Mouse (Mus musculus): ENCODE data around the gene Olfr1373. TPM values are rescaled to one million over a fixed set of nuclear protein-coding genes. Genes with fewer than 3 reads are reported as not detected.

Olfr1373 gene
- polyA plus RNA-seq (2012; rRNA removed; ENCODE audit: low replicate concordance) = not detected in 2 replicates

GRCm38 (mm10) chr11:52145428-52145827 is at the start of gene Olfr1373:
Olfr1373 (minus strand) TSS chr11:52145528.

GRCm38 (mm10) chr11:52098398-52098946 is 46.9 kb downstream of the Olfr1373 start, which contains the start of gene Ppp2ca:
Ppp2ca (plus strand) TSS chr11:52098681.

Other genes with a start within 250 kb of the Olfr1373 start
- 21.1 and 27.1 TPM in 2 replicates for gene Cdkn2aipnl, start 177.9 kb downstream of the Olfr1373 start, polyA plus RNA-seq (2012; rRNA removed; ENCODE audit: low replicate concordance)
- 27.9 and 119 TPM in 2 replicates for gene Ube2b, start 144.8 kb downstream of the Olfr1373 start, polyA plus RNA-seq (2012; rRNA removed; ENCODE audit: low replicate concordance)
- 1.6 and 1.9 TPM in 2 replicates for gene Cdkl3, start 141.3 kb downstream of the Olfr1373 start, polyA plus RNA-seq (2012; rRNA removed; ENCODE audit: low replicate concordance)
- gene Ppp2ca, start 46.8 kb downstream of the Olfr1373 start, polyA plus RNA-seq (2012; rRNA removed; ENCODE audit: low replicate concordance) = 20.0 and 44.8 TPM in 2 replicates
- gene Olfr1371, start 68.5 kb upstream of the Olfr1373 start, polyA plus RNA-seq (2012; rRNA removed; ENCODE audit: low replicate concordance) = not detected in 2 replicates
- 9.7 and 44.8 TPM in 2 replicates for gene Skp1a, start 86.5 kb upstream of the Olfr1373 start, polyA plus RNA-seq (2012; rRNA removed; ENCODE audit: low replicate concordance)
- gene Tcf7, start 137.5 kb upstream of the Olfr1373 start, polyA plus RNA-seq (2012; rRNA removed; ENCODE audit: low replicate concordance) = 83.5 and 191 TPM in 2 replicates
- gene Vdac1, start 215.3 kb upstream of the Olfr1373 start, polyA plus RNA-seq (2012; rRNA removed; ENCODE audit: low replicate concordance) = 48.0 and 208 TPM in 2 replicates